Mouse (Mus musculus): ENCODE results near the gene Trmt5.

DNA sequence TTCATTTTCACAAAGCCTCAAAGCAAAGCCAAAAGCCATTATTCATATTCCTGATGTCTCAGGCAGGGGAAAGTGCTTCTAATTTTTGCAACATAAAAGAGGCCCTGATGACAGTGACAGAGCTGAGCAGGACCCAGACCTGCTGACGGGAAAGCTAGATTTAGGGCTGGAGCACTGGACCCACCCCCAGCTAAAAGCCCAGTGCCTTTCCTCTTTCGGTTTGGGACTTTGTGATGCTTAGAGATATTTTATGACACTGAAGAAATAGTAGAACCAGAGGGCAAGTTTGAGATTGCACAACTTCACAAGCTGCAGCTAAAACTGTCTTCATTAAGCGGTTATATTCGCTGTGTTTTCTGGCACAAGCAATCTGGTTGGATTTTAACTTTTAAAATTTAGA lies 18.1 kb upstream of the Trmt5 start:
- TF ChIP-seq CTCF (IDR thresholded peaks at IDR 0.05; ENCODE audit: insufficient read depth, low read depth, low read length) (no peak), POLR2A (IDR thresholded peaks at IDR 0.05; ENCODE audit: insufficient read depth, low read depth, low read length) (no peak)

Data from olfactory bulb, adult 2 months (tissue).